Mouse (Mus musculus) urinary bladder, adult 18-20 months (tissue): ENCODE results near the gene Parp11.
A peak's percentile ranks its signal among the peaks of the same experiment; 100 is the strongest.

ENCODE experiments used
- DNase-seq, 2 experiments: peaks; one replicate each; pipeline ENCODE4 v3.0.0; 2022; ENCODE audit warnings: low spot score in 2 of 2, mixed read lengths in 2 of 2

Gene Parp11

GRCm38 (mm10) chr6:127447686-127448460, 1.2 kb downstream of the Parp11 start:
- no peak for DNase-seq

DNA sequence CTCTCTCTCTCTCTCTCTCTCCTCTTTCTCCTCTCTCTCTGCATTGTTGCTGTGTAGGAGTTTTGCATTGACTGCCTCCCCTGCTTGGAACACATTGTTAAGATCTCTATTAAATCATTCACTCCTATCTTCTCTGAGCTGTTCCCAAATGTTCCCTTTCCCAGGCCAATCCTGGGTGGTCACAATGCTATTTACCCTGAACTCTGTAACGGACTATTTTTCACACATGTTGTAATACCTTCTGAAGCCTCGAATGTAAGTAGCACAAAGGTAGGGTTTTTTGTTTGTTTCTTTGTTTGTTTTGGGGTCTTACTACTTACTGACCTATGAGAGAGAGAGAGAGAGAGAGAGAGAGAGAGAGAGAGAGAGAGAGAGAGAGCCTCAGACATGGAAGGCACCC, 2.2 kb downstream of the Parp11 start:
- no peak for DNase-seq

GRCm38 (mm10) chr6:127449531-127450422, 3.1 kb downstream of the Parp11 start:
- no peak for DNase-seq

DNA sequence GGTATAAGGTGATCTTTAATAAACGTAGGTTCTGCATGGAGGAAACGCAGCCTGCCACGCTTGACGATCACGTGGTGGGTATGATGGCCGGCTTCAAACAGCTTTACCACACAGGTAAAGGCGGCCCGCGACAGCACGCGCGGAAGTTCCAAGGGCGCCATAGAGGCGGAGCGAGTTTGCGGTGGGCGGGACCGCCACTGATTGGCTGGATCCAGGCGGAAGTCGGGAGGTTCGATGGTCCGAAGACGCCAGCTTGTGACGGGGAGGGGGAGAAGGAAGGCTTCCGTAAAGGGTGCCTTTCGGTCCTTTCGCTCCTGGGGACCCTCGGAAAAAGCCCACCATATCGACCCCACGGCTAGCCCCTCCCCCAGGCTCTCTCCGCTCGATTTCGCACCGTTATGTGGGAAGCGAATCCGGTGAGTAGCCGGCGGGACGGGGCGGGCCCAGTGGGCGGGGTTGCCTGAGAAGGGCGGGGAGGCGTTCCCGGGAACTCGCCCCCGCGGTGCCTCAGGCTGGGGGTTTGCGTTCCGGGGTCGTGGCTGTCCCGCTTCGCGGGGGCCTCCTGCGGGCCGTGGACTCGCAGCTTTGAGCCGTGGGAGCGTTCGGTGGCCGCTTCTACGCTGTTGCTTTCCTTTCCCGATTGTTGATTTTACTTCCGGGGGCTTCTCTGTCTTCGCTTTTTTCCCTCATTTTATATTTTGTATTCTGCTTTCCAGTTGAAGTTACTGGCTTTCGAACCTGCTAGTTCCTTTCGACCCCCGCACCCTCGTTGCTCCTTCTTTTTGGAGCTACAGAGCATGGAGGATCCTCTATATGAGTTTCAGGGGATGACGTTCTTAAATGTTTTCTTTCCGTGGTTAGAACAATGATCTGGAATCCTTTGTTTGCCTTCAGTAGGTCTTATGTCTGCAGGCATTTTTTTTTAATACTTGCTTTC, 7.0 kb downstream of the Parp11 start:
- peak; percentile 89 to 97 for DNase-seq

DNA sequence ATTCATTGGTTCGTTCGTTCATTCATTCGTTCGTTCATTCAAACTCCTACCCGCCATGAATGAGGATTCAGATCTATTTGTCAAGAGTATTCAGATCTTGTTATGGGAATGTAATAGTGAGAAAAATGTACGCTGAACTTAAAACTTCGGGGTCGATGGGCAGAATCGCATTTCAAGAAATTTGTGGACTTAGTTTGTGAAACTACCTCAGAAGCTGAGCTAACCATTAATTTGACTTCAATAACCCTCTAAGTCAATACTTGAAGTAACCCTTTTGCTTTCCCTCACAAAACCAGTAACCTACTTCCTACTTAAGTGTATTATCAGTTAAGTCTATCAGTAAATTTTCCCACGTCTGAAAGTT, 7.7 kb downstream of the Parp11 start:
- DNase-seq: no peak

DNA sequence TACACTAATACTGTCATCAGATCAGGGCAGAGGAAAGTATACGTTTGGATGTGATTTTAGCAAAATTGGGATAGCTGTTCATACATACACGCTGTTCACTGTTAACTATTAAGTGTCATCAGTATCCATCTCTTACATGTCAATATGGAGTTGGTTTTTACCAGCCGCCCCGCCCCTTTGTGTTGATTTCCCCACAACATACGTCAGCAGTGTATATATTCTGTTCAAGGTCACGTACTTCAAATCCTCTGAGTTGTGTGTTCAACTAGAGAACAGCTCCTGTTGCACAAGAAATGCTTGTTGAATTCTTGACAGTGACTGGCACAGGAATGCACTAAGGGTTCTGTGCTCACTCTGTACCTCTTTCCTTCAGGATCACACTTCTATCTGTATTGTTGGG, 8.2 kb downstream of the Parp11 start:
- DNase-seq: no peak

DNA sequence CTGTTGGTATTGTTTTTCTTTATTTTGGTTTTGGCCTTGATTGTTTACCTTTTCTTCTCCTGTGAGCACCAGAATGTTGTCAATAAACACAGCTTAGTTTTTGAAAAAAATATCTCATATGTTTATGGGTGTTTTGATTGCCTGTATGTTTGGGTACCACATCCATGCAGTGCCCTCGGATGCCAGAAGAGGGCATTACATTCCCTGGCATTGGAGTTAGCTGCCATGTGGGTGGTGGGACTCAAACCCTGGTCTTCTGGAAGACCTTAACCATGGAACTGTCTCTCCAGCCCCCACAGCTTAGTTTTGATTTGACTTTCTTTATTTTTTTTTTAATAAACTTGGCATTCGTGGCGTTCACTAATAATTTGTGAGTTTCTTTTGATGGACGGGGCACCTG, 8.8 kb downstream of the Parp11 start:
- no peak for DNase-seq

DNA sequence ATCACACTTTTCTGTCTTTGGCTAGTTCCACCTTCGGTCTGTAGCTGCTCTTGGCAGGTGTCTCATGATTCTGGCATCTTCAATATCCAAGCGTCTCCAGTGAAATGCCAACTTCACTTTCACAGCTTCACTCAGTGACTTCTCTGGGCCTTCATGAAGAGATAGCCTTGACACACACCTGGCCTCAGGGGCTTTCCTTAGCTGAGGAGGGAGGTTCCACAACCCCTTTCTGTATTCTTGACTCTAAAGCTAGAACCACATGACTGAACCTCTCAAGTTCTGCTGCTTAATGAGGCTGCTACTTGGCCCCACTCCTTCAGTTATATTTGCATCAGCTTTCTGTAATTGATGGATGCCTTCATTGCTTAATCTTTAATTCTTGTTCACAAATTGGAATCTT, 10.1 kb downstream of the Parp11 start:
- DNase-seq: no peak

DNA sequence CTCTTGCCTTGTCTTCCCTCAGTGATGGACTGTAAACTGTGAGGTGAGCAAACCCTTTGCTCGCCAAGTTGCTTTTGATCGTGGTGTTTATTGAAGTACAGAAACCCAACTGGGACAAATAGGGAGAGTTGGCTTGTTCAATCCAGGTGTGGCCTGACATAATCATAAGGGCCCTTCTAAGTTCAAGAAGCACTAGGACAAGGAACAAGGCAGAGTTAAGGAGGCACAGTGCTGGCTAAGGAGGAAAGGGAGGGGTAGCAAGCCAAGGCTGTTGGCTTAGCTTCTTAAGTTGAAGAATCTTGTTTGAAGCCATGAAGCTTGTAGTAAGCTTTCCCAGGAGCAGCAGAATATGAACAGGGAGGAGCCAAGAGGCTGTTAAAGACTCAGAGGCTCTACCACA, 13.1 kb downstream of the Parp11 start:
- DNase-seq: no peak

- DNase-seq: no peak
Measured at GRCm38 (mm10) chr6:127461491-127461890, 14.9 kb downstream of the Parp11 start.

GRCm38 (mm10) chr6:127462251-127462650, 15.6 kb downstream of the Parp11 start:
- no peak for DNase-seq

DNA sequence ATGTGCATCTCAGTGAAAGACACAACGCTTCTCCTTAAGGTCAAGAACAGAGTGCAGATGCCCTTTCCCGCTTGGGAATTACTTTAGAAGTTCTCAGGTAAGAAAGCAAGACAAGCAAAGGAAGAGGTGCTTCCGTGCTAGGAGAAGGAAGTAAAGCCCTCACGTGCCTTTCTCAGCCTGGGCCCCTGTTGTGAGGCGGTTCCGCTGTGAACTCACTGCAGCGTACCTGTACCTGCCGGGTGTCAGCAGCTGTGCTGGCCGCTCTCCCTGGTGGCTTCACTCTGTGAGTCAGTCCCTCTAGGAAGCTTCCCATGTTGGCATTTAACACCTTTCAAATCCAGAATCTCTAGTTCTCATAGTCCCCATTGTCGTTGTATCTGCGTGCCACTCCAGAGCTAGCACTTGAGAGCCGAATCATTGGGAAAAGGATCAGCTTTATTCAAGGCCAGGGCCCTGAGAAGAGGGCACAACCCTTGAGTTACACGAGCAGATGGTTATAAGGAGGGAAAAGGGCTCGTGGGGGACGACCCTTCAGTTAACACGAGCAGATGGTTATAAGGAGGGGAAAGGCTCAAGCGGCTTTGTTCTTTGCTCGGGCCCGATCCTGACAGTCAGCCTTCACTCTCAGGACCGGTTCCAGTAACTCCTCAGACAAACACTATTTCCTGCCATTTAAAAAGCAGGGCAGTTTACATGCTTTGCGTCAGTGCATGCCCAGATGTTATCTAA, 16.8 kb downstream of the Parp11 start:
- no peak for DNase-seq

- DNase-seq: no peak
Measured at GRCm38 (mm10) chr6:127464523-127464922, 17.9 kb downstream of the Parp11 start.

DNA sequence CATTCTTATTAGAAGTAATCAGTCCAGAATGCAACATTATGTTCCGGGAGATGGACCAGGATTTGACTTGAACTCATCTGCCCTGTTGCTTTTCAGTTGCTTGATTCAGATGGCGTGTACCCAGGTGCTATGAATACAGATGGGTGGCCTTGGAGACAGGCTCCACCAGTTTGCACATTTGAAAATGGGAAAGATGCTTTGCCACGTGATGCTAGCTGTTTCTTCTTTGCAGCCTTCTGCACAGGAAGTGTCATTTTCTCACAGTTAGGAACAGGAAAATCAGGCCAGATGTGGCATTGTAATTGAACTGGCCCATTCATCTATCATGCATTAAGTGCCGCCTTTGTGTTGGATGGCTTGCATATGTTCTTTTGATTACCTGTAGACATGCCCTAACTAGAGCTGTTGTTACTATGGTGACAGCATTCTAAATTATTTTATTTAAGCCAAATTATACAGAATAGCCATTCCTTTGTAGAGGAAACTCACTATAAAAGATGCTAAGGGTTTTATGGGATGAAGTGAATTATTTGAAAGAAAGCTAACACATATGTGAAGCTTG, 20.2 kb downstream of the Parp11 start:
- no peak for DNase-seq

DNA sequence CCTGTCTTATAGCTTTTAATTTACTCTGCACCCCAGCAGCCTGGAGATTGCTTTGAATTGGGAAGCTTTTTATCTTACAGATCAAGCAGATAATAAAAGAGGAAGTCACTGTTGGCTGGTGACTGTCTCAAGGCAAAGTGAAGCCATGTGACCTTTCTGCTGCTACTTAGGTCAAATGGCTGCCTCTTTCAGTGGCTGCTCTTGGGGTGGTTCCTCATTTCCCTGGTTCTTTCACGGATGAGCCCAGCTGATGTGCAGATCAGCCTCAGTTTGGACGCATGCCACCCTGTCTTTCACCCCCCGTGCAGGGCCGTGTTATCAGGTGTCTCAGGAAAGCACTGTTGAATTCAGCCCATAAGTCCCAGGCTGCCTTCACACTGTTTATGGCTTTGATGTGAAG, 25.4 kb downstream of the Parp11 start:
- no peak for DNase-seq

GRCm38 (mm10) chr6:127473961-127474360, 27.3 kb downstream of the Parp11 start:
- DNase-seq: no peak

DNA sequence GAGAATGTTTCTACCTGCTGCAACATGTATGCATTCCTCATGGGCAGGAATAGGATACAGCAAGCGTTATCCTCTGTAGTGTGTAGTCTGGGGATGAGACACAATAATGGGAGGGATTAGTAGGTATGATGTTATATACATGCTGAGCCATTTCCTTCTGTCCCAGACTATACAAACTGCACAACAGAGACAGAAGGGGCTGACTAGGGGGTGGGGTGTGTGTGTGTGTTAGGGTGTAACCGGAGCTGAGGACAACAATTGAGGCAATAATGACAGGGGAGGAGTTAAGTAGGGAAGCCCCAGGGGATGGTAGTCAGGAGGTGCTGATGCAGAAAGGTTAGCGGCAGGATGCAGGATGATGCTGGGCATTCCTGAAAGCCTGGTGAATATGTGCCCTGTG, 28.6 kb downstream of the Parp11 start:
- DNase-seq: no peak

DNA sequence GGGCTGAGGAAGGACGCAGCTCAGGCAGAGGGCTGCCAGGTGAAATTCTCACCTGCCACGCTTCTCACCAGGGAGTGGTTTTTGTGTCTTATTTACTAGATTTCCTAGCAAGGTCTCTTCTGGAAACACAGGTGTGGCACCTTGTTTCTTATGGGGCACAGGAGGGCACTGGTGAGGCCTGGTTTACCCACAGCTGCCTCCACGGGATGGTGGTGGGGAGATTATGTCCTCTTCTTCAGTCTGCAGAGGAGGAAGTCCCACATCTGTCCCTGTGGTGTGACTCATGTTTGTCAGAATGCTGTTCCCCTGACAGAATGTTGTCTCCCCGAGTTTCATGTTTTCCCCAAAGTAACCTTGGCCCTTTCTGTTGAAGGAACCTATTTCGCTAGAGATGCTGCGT, 44.4 kb downstream of the Parp11 start:
- no peak for DNase-seq

DNA sequence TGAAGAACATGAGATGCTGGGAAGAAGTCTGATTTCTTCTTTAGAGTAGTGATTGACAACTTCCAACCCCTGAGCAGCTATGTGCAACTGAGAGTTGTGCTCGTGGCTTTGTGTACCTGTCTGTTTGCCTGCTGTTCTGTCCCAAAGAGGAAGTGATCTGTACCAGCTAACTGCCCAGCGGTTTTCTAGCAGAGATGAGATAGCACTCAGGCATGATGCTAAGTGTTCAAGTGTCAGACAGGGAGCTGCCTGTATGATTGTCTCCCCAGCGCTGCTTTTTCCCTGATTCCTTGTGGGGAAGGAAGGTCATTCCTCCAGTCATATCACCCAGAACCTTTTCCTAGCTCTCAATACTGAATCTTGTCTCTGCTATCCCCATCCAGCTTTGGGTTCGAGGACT, 45.9 kb downstream of the Parp11 start:
- no peak for DNase-seq

DNA sequence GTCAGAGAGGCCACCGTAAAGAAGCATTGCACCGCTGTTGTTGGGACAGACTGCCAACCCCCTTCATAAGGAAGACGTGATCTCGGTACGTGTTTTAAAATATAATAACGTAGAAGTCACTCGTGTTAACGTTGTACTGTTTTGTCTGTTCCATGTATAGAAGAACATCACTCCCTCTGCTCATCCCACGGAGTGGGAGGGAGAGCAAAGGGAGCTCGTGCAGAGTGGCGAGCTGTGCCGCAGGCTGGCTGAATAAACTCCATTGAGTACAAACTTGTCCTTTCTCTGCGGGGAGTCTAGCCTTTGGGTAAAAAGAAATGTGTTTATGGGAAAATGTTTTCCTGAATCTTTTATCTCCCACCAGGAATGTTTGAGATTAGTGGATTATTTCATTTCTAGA, 47.1 kb downstream of the Parp11 start:
- DNase-seq: no peak

DNA sequence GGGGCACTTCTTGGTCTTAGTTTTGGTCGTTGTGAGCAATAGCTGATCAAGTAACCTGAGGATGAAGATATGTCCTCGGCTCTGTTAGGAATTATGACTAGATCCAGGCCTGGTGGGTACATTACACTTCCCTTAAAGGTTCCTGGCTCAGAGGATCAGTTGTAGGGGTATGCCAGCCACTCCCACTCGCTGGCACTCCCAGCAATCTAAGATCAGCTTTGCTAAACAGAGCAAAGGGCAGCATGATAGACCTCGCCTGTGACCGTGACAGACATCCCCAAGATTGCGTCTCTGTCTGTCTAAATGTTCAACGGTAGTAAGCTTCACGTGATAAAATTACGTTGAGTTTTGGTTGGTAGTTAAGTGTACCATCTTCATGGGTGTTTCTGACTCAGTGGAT, 47.7 kb downstream of the Parp11 start:
- DNase-seq: no peak
